Mouse (Mus musculus) midbrain, postnatal 0 days (tissue): ENCODE measurements at regions not wholly inside any gene's neighbourhood (a gene's known extent, or its start where the extent isn't known, plus 50 kb on each side); places are given as distances from the start of the nearest gene placed in this dataset.

Experiments used
- ATAC-seq: fragments of 200-750 bp; cut with Nextera tagmentation; 2 replicates; pipeline ENCODE4 v1.8.0; 2017; ENCODE audit warnings: moderate number of reproducible peaks, mild to moderate bottlenecking, moderate TSS enrichment, moderate library complexity; ENCODE audit not compliant: low FRiP score
- DNase-seq: peaks from one replicate; pipeline ENCODE4 v3.0.0-alpha.2; 2015; ENCODE audit warnings: low spot score
- H3K27ac ChIP-seq: fragments of 300-500 bp; sonication (generic); 2 replicates; pipeline ENCODE4 v1.5.1; 2014; ENCODE audit warnings: low read depth, mild to moderate bottlenecking, low read length, mixed read lengths
- H3K27me3 ChIP-seq: fragments of 300-500 bp; sonication (generic); 2 replicates; pipeline ENCODE4 v1.6.1; 2014; ENCODE audit warnings: low read length, control low read depth, mixed read lengths; ENCODE audit not compliant: insufficient read depth
- H3K36me3 ChIP-seq: fragments of 300-500 bp; sonication (generic); 2 replicates; pipeline ENCODE4 v1.6.1; 2014; ENCODE audit warnings: low read length, control low read depth, mixed read lengths; ENCODE audit not compliant: insufficient read depth
- H3K4me1 ChIP-seq: fragments of 300-500 bp; sonication (generic); 2 replicates; pipeline ENCODE4 v1.6.1; 2014; ENCODE audit warnings: mild to moderate bottlenecking, control low read depth, antibody characterized with exemption, low read length, mixed read lengths; ENCODE audit not compliant: insufficient read depth
- H3K4me2 ChIP-seq: fragments of 300-500 bp; sonication (generic); 2 replicates; pipeline ENCODE4 v1.6.1; 2014; ENCODE audit warnings: low read depth, mild to moderate bottlenecking, low read length, mixed read lengths; ENCODE audit not compliant: poor library complexity, severe bottlenecking
- H3K4me3 ChIP-seq: fragments of 300-500 bp; sonication (generic); 2 replicates; pipeline ENCODE4 v1.5.1; 2014; ENCODE audit warnings: low read depth, mild to moderate bottlenecking, low read length, moderate library complexity
- H3K9ac ChIP-seq: fragments of 300-500 bp; sonication (generic); replicated peaks from 2 replicates; pipeline ENCODE4 v1.6.1; 2014; ENCODE audit warnings: mild to moderate bottlenecking, low read length, moderate library complexity, mixed read lengths; ENCODE audit not compliant: poor library complexity, severe bottlenecking
- H3K9me3 ChIP-seq: fragments of 300-500 bp; sonication (generic); 2 replicates; pipeline ENCODE4 v1.6.1; 2016; ENCODE audit warnings: low read length, control low read depth
- CTCF ChIP-seq: IDR thresholded peaks from 2 replicates; pipeline ENCODE4 v1.5.1; 2016; ENCODE audit warnings: antibody characterized with exemption, mild to moderate bottlenecking
- WGBS: fragments of 180-500 bp; shearing (Covaris S2); extraction: QIAGEN DNeasy Blood & Tissue Kit; methylation state at CpG from one replicate; pipeline ENCODE4 v1.1.7; 2014; 5-methylcytosine and 5-hydroxymethylcytosine counted together

- Histone ChIP-seq H3K27ac (no peak overlapping the region), H3K4me3 (no peak overlapping the region), H3K36me3 (no peaks in the 10 kb centered on the region), H3K9ac (no peak overlapping the region), H3K27me3 (no peaks in the 10 kb centered on the region), H3K9me3 (no peaks in the 10 kb centered on the region), H3K4me1 (no peaks in the 10 kb centered on the region), H3K4me2 (no peak overlapping the region)
- ATAC-seq (no peak), DNase-seq (no peak)
- TF ChIP-seq CTCF, result no peak
- 91% methylated on average over 4 of the region's 4 CpGs for WGBS
Observed at GRCm38 (mm10) chr11:32911791-32912190, 87.4 kb upstream of the Smim23 start.

GRCm38 (mm10) chr11:32908723-32909411 lies 84.5 kb upstream of the Smim23 start:
- TF ChIP-seq CTCF, result no peak
- ATAC-seq, result no peak
- WGBS, result 74% methylated on average over 14 of the region's 14 CpGs
- no peak overlapping the region for H3K27ac ChIP-seq
- H3K27me3 ChIP-seq, result no peaks in the 10 kb centered on the region
- no peaks in the 10 kb centered on the region for H3K36me3 ChIP-seq
- H3K4me2 ChIP-seq, result no peak overlapping the region
- no peaks in the 10 kb centered on the region for H3K4me1 ChIP-seq
- no peak overlapping the region for H3K4me3 ChIP-seq
- peak; percentile 38 for DNase-seq
- H3K9ac ChIP-seq, result no peak overlapping the region
- H3K9me3 ChIP-seq, result no peaks in the 10 kb centered on the region

GRCm38 (mm10) chr11:32907520-32908233 lies 83.3 kb upstream of the Smim23 start:
- ATAC-seq (no peak), DNase-seq (no peak)
- H3K27me3 ChIP-seq, result no peaks in the 10 kb centered on the region
- WGBS, result 53% methylated on average over 10 of the region's 10 CpGs
- H3K9ac ChIP-seq, result no peak overlapping the region
- H3K9me3 ChIP-seq, result no peaks in the 10 kb centered on the region
- no peak overlapping the region for H3K4me2 ChIP-seq
- no peaks in the 10 kb centered on the region for H3K36me3 ChIP-seq
- H3K27ac ChIP-seq, result no peak overlapping the region
- H3K4me3 ChIP-seq, result no peak overlapping the region
- no peaks in the 10 kb centered on the region for H3K4me1 ChIP-seq
- no peak for TF ChIP-seq CTCF

GRCm38 (mm10) chr11:32903970-32904369 lies 79.6 kb upstream of the Smim23 start:
- TF ChIP-seq CTCF, result no peak
- Histone ChIP-seq H3K27me3 (no peaks in the 10 kb centered on the region), H3K4me1 (no peaks in the 10 kb centered on the region)

GRCm38 (mm10) chr11:32903389-32903788 lies 79.0 kb upstream of the Smim23 start:
- H3K9me3 ChIP-seq, result no peaks in the 10 kb centered on the region
- H3K9ac ChIP-seq, result no peak overlapping the region
- no peak overlapping the region for H3K4me2 ChIP-seq
- WGBS, result 69% methylated on average over 3 of the region's 3 CpGs
- peak; percentile 59 for DNase-seq
- no peaks in the 10 kb centered on the region for H3K27me3 ChIP-seq
- no peak overlapping the region for H3K27ac ChIP-seq
- H3K4me1 ChIP-seq, result no peaks in the 10 kb centered on the region
- no peak for TF ChIP-seq CTCF
- no peak overlapping the region for H3K4me3 ChIP-seq
- ATAC-seq, result no peak
- no peaks in the 10 kb centered on the region for H3K36me3 ChIP-seq

More at GRCm38 (mm10) chr11:32903970-32904369, 79.6 kb upstream of the Smim23 start:
- no peak overlapping the region for H3K9ac ChIP-seq
- no peak overlapping the region for H3K4me3 ChIP-seq
- no peak for ATAC-seq
- no peaks in the 10 kb centered on the region for H3K9me3 ChIP-seq
- H3K4me2 ChIP-seq, result no peak overlapping the region
- no peak overlapping the region for H3K27ac ChIP-seq
- no peaks in the 10 kb centered on the region for H3K36me3 ChIP-seq
- no peak for DNase-seq

- no peak for DNase-seq
- WGBS, result 69% methylated on average over 6 of the region's 10 CpGs
- no peaks in the 10 kb centered on the region for H3K4me1 ChIP-seq
- H3K36me3 ChIP-seq, result no peaks in the 10 kb centered on the region
- no peak overlapping the region for H3K4me3 ChIP-seq
- no peak overlapping the region for H3K4me2 ChIP-seq
- H3K27me3 ChIP-seq, result no peaks in the 10 kb centered on the region
- no peak for ATAC-seq
- no peak overlapping the region for H3K9ac ChIP-seq
- no peaks in the 10 kb centered on the region for H3K9me3 ChIP-seq
- no peak overlapping the region for H3K27ac ChIP-seq
- no peak for TF ChIP-seq CTCF
Observed at GRCm38 (mm10) chr11:32902923-32903322, 78.5 kb upstream of the Smim23 start.
